Mouse (Mus musculus): ENCODE measurements at regions not wholly inside any gene's neighbourhood (a gene's known extent, or its start where the extent isn't known, plus 50 kb on each side); places are given as distances from the start of the nearest gene placed in this dataset.

DNA sequence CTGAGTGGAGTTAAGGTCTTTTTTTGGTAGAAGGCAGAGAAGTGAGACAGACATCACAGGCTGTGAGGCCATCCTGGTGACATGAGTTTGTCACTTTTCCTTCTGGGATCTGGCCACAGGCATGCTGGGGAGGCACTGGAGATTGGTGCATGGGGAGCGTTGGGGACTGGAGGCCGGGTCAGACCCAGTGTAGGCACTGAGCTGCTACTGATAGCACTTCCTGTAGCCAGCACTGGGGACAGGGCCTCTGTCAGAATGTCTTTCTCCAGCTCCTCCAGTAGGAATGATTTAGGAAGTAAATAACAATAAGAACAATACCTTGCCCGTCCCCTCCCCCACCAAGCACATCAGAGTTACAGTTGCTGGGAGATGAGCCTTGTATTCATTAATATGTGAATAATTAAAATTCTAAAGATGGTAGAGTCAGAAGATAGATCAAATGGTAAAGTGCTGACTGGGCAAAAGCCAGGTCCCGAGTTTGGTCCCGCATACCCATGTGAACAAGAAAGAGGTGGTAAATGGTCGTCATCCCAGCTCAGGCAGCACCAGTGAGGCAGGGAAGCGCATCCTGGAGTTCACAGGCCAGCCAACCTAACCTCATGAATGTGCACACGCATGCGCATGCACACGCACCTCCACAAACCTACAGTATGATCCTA is 510.9 kb upstream of the Atp11b start:
- H3K27ac ChIP-seq, result peak overlapping the region; percentile 40; the same call in 1 of the 2 replicates

DNA sequence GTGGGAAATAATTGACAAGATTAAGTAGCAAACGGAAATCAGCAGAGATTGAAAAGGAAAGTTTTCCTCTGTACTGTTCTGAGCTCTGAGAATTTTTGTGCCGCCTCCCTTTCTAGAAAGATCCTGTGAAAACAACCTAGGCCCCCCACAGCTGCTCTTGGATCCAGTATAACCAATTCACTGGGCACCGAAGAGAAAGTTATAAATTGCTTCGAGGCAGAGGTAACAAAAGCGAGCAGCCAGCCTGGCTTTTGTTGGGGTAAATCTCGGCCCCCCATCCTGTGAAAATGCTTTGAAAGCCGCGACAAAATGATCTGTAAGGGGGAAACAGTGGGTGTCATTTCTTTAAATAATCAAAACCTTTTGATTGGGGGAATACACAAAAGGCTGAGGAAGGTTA is 508.9 kb upstream of the Atp11b start:
- Histone ChIP-seq H3K27me3 (no peaks in the 10 kb centered on the region), H3K36me3 (ENCODE audit: poor library complexity, severe bottlenecking) (no peaks in the 10 kb centered on the region), H3K9ac (no peak overlapping the region), H3K4me2 (peak overlapping the region; percentile 17; the same call in 1 of the 2 replicates), H3K4me3 (no peak overlapping the region), H3K9me3 (replicated peaks) (no peaks in the 10 kb centered on the region), H3K27ac (no peak overlapping the region), H3K4me1 (peaks cover 48% of the 10 kb centered on the region)
- ATAC-seq, result no peak
- 2% methylated on average over 8 of the region's 8 CpGs for WGBS

More for the DNA sequence above, 510.9 kb upstream of the Atp11b start:
- Histone ChIP-seq H3K36me3 (ENCODE audit: poor library complexity, severe bottlenecking) (no peaks in the 10 kb centered on the region), H3K4me1 (peaks cover 44% of the 10 kb centered on the region), H3K27me3 (no peaks in the 10 kb centered on the region), H3K9me3 (replicated peaks) (no peaks in the 10 kb centered on the region), H3K4me2 (no peak overlapping the region), H3K9ac (no peak overlapping the region), H3K4me3 (no peak overlapping the region)
- 64% methylated on average over 10 of the region's 10 CpGs for WGBS
- ATAC-seq, result peak; percentile 58

GRCm38 (mm10) chr3:35245946-35246665 is 507.8 kb upstream of the Atp11b start:
- WGBS, result 43% methylated on average over 10 of the region's 10 CpGs
- no peak overlapping the region for H3K4me3 ChIP-seq
- no peaks in the 10 kb centered on the region for H3K36me3 ChIP-seq (ENCODE audit: poor library complexity, severe bottlenecking)
- no peaks in the 10 kb centered on the region for H3K9me3 ChIP-seq (replicated peaks)
- no peak overlapping the region for H3K4me2 ChIP-seq
- H3K9ac ChIP-seq, result no peak overlapping the region
- H3K27ac ChIP-seq, result no peak overlapping the region
- no peaks in the 10 kb centered on the region for H3K27me3 ChIP-seq
- H3K4me1 ChIP-seq, result peaks cover 48% of the 10 kb centered on the region
- ATAC-seq, result no peak

DNA sequence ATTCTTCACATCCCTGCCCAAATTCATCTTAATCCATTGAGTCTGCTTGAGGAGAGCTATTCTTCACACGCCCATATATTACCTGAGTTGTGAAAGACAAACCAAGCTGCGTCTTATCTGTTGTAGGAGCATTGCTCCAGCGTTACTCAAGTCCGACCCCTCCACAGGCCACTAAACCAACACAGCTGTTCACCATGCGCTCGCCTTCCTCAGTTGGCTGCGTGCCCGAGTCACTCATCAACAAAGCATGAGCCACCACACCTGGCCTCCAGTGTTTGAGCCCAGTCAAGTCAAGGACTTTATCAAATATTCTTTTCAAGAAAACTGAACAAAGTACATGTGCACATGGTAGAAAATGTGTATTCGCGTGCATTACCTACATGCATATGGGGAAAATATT is 504.7 kb upstream of the Atp11b start:
- Histone ChIP-seq H3K4me3 (no peak overlapping the region), H3K36me3 (ENCODE audit: poor library complexity, severe bottlenecking) (no peaks in the 10 kb centered on the region), H3K4me2 (no peak overlapping the region), H3K27me3 (no peaks in the 10 kb centered on the region), H3K27ac (no peak overlapping the region), H3K4me1 (peaks cover 26% of the 10 kb centered on the region), H3K9ac (no peak overlapping the region), H3K9me3 (replicated peaks) (no peaks in the 10 kb centered on the region)
- WGBS, result 70% methylated on average over 10 of the region's 10 CpGs
- no peak for ATAC-seq

DNA sequence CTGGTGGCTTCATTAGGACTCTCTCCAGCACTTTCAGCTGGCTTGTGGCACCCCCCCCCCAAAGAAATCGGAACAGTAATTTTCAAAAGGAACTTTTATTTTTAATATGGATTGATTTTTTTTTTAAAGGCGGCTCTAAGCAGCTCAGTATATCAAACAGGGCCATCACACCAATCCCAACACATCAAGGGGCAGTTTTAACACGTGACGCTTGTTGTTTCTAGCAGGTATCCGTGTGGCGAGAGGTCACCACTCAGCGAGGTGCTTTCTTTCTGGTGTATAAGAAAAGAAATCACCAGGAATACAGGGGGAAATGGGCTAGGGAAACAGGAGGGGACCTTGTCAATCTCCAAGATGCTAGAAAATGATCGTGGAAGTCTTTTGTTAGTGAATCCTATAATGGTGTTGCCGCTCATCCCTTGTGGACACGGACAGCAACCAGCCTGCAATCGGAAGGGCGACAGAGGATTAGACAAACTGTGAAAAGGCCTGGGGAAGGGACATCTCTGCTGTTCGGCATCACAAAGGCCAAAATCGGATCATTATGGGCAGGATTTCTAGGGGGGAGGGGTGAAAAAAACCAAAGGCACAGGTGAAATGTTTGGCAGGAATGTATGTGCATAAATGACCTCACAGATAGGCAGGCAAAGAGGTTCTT is 503.7 kb upstream of the Atp11b start:
- ATAC-seq, result peak; percentile 51; the same call in 1 of the 2 replicates
- WGBS, result 58% methylated on average over 14 of the region's 14 CpGs
- no peak overlapping the region for H3K9ac ChIP-seq
- no peak overlapping the region for H3K4me3 ChIP-seq
- peaks cover 16% of the 10 kb centered on the region for H3K4me1 ChIP-seq
- H3K27ac ChIP-seq, result no peak overlapping the region
- no peaks in the 10 kb centered on the region for H3K36me3 ChIP-seq (ENCODE audit: poor library complexity, severe bottlenecking)
- no peaks in the 10 kb centered on the region for H3K9me3 ChIP-seq (replicated peaks)
- no peaks in the 10 kb centered on the region for H3K27me3 ChIP-seq
- H3K4me2 ChIP-seq, result no peak overlapping the region

DNA sequence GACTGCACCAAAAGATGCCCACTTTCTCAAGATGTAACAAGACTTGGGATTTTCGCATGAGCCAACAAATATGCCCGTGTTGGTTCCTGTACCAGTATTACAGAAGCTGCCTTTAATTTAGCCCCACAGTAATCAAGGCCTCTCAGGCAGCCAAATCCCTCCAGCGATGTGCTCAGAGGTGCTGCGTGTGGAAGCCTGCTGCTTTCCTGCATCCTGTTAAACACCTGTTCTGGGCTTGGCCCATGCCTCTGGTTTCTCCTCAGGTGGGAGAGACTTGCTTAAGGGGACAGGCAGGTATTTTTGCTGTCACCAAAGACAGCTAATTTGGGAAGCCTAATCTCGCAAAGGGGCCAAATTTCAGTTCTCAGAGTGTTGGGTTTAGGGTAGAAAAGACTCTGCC is 500.0 kb upstream of the Atp11b start:
- WGBS, result 70% methylated on average over 5 of the region's 5 CpGs

GRCm38 (mm10) chr3:35260936-35261335 is 493.0 kb upstream of the Atp11b start:
- H3K4me1 ChIP-seq, result no peaks in the 10 kb centered on the region
- H3K27ac ChIP-seq, result no peak overlapping the region
- H3K27me3 ChIP-seq, result no peaks in the 10 kb centered on the region
- H3K4me2 ChIP-seq, result no peak overlapping the region
- no peaks in the 10 kb centered on the region for H3K9me3 ChIP-seq (replicated peaks)
- H3K36me3 ChIP-seq (ENCODE audit: poor library complexity, severe bottlenecking), result no peaks in the 10 kb centered on the region
- no peak overlapping the region for H3K4me3 ChIP-seq
- ATAC-seq, result no peak
- WGBS, result 91% methylated on average over 6 of the region's 6 CpGs
- H3K9ac ChIP-seq, result no peak overlapping the region

More for the DNA sequence above, 500.0 kb upstream of the Atp11b start:
- no peak for ATAC-seq
- Histone ChIP-seq H3K27me3 (no peaks in the 10 kb centered on the region), H3K27ac (no peak overlapping the region), H3K4me3 (no peak overlapping the region), H3K36me3 (ENCODE audit: poor library complexity, severe bottlenecking) (no peaks in the 10 kb centered on the region), H3K9me3 (replicated peaks) (no peaks in the 10 kb centered on the region), H3K4me1 (peaks cover 4% of the 10 kb centered on the region; the same call in 1 of the 2 replicates), H3K9ac (no peak overlapping the region), H3K4me2 (no peak overlapping the region)

DNA sequence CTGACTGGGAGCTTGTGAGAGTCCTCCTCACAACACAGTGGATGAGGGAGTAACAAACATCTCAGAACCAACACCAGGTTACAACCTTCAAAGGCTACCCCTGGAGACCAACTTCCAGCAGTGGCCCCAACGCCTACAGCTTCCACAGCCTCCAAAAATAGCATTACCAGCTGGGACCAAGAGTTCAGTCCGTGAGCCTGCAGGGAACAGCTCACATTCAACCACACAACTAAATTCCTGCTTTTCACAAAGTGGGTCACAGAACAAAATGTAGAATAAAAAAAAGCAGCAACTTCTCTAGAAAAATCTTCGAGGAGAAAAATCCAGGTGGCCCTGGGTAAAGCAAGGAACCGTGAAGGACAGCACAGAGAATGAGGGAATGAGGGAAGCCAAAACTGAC is 485.0 kb upstream of the Atp11b start:
- Histone ChIP-seq H3K4me2 (no peak overlapping the region), H3K9ac (no peak overlapping the region), H3K27me3 (no peaks in the 10 kb centered on the region), H3K27ac (no peak overlapping the region), H3K4me3 (no peak overlapping the region), H3K4me1 (peaks cover 7% of the 10 kb centered on the region; the same call in 1 of the 2 replicates), H3K36me3 (ENCODE audit: poor library complexity, severe bottlenecking) (no peaks in the 10 kb centered on the region), H3K9me3 (replicated peaks) (no peaks in the 10 kb centered on the region)
- no peak for ATAC-seq
- WGBS, result 68% methylated on average over 4 of the region's 4 CpGs

- no peak overlapping the region for H3K4me2 ChIP-seq
- no peak overlapping the region for H3K4me3 ChIP-seq
- H3K9ac ChIP-seq, result no peak overlapping the region
- H3K27me3 ChIP-seq, result no peaks in the 10 kb centered on the region
- 40% methylated on average over 7 of the region's 7 CpGs for WGBS
- H3K27ac ChIP-seq, result no peak overlapping the region; the same call in 1 of the 2 replicates
- peak; percentile 43; the same call in 1 of the 2 replicates for ATAC-seq
- H3K36me3 ChIP-seq (ENCODE audit: poor library complexity, severe bottlenecking), result no peaks in the 10 kb centered on the region
- no peaks in the 10 kb centered on the region for H3K9me3 ChIP-seq (replicated peaks)
- peaks cover 7% of the 10 kb centered on the region; the same call in 1 of the 2 replicates for H3K4me1 ChIP-seq
Measured at GRCm38 (mm10) chr3:35269977-35270880, 483.7 kb upstream of the Atp11b start.

DNA sequence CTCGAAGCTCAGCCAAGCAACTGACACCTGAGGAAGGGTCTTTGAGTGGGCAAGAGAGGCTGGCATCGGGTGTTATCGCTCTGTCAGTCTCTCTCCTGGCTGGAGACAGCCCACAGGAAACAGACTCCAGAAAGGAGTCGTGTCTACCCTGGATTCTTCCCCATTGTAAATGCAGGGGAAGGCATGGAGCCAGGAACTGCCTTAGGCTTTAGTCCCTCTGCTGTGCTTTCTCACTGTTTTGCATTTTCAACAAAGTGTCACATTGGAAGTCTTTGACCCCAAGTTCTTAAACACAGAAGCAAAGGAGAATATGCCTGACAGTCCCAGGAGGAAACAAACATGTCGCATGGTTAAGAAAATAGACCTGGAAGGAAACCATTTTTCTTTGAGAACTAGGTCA is 480.4 kb upstream of the Atp11b start:
- no peak overlapping the region for H3K27ac ChIP-seq

DNA sequence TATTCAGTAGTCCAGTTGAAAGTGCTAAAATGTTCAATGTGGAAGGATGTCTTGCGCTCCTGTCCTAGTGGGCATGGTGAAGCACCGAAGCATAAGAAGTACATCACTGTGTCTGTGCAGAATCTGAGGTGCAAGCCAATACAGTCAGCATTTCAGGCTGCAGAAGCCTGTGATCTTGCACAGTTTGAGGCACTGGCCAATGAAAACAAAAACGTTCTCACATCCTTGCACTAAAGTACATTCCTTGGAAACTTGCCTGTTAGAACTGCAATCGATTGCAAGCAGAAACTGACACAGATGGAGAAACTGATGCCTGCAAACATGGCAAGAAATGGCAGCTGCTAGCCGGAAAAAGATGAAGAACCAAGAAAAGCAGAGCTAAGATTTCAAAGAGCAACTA is 472.9 kb upstream of the Atp11b start:
- H3K9ac ChIP-seq, result no peak overlapping the region
- H3K27me3 ChIP-seq, result no peaks in the 10 kb centered on the region
- ATAC-seq, result peak; percentile 55; the same call in 1 of the 2 replicates
- no peaks in the 10 kb centered on the region for H3K4me1 ChIP-seq
- H3K4me2 ChIP-seq, result no peak overlapping the region
- no peaks in the 10 kb centered on the region for H3K36me3 ChIP-seq (ENCODE audit: poor library complexity, severe bottlenecking)
- H3K27ac ChIP-seq, result no peak overlapping the region
- 80% methylated on average over 5 of the region's 5 CpGs for WGBS
- no peak overlapping the region for H3K4me3 ChIP-seq
- no peaks in the 10 kb centered on the region for H3K9me3 ChIP-seq (replicated peaks)

More for the DNA sequence above, 480.4 kb upstream of the Atp11b start:
- H3K27me3 ChIP-seq, result no peaks in the 10 kb centered on the region
- no peak overlapping the region for H3K9ac ChIP-seq
- H3K9me3 ChIP-seq (replicated peaks), result no peaks in the 10 kb centered on the region
- H3K4me1 ChIP-seq, result peaks cover 7% of the 10 kb centered on the region; the same call in 1 of the 2 replicates
- no peak overlapping the region for H3K4me3 ChIP-seq
- no peak for ATAC-seq
- no peak overlapping the region for H3K4me2 ChIP-seq
- no peaks in the 10 kb centered on the region for H3K36me3 ChIP-seq (ENCODE audit: poor library complexity, severe bottlenecking)
- 78% methylated on average over 5 of the region's 5 CpGs for WGBS
